Mouse (Mus musculus) adrenal gland, adult 18-20 months (tissue): Measurements from ENCODE around the gene Prpsap1. TPM values are rescaled to one million over a fixed set of nuclear protein-coding genes. Genes with fewer than 3 reads are reported as not detected.

ENCODE experiments used
- DNase-seq, 2 experiments: peaks; one replicate each; pipeline ENCODE4 v3.0.0; 2021 to 2022; ENCODE audit warnings: low spot score in 2 of 2
- long read RNA-seq, 2 experiments: library from polyadenylated mRNA; stranded (forward); transcript quantifications; one replicate each; pipeline ENCODE4 v2.0.0; 2021
- total RNA-seq, 2 experiments: library from RNA; stranded (reverse); gene quantifications; 1 replicate in 1 of 2; 2 replicates in 1 of 2; pipeline ENCODE4 v1.2.3; 2021

Prpsap1 gene
- 100 to 1,000 TPM in 1 of 2 experiments, 10 to 100 TPM in 1; 67.7 to 102 TPM for total RNA-seq
- long read RNA-seq, experiment 1, transcript Prpsap1-201 (10 exons, 1,841 nt): major isoform, 52 of 63 reads
- long read RNA-seq, experiment 1, partial matches to known transcripts: 0 of 63 reads
- long read RNA-seq, experiment 1, other reads (novel, unspliced or antisense): 10 of 63 reads
- long read RNA-seq, experiment 2, transcript Prpsap1-201 (10 exons, 1,841 nt): major isoform, 92 of 113 reads
- long read RNA-seq, experiment 2, partial matches to known transcripts: 1 of 113 reads
- long read RNA-seq, experiment 2, other reads (novel, unspliced or antisense): 15 of 113 reads

DNA sequence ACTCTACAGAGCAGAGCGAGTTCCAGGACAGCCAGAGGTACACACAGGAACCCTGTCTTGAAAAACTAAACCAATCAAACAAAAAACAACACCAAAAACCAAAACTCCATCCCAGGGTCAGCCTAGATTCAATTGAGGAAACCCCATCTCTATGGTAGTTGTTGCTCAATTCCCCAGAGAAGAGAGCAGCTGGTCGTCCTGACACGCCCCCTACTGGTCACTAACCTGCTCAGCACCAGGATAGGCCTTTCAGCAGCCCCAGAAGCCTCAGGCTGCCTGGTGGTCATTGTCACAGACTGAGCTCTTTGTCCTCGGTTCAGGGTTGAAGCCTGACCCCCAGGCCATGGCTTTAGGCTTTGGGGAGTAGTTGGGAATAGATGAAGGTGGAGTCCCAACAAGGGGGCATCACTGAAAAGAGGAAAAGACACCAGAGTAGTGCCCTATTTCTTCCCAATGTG, at the start of gene Prpsap1:
Prpsap1 (minus strand) TSS at position 408 of the 458 bp plus-strand sequence.
- DNase-seq: peak in 1 of 2 experiments; percentile 48

DNA sequence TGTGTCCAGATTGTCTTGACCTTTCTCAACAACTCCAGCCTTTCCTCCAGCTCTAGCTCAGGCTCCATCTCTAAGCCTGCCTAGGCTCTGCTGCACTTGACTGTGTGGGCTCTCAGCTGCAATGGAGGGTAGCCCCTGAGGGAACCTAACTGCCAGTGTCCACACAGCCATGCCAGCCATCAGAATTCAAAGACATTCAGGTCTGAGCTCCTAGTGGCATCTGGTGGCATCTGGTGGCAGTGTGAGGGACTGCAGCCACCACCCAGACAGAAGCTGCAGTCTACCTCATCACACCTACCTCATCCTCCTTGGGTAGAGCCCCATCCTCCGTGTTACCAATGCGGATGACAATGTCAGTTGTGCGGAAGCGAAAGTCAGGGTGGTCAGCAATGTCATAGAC, 49.1 kb upstream of the Prpsap1 start:
- no peak for DNase-seq

DNA sequence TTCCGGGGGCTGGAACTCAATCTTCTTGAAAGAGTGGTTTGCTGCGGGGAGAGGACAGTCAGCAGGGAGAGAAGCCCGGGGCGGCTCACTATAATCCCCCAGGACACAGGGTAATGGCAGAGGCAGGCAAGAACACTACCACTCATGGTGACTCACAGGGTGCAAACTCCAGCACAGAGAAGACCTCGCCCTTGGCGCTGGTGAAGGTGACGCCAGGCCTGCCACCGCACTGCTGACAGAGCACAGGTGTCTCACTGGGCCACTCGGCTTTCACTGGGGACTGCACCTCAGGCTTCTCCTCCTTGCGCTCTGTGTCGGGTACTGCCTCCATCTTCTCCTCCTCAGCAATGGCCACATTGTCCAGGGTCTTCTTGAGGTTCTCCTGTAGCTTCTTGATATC, 47.2 kb upstream of the Prpsap1 start:
- no peak for DNase-seq

DNA sequence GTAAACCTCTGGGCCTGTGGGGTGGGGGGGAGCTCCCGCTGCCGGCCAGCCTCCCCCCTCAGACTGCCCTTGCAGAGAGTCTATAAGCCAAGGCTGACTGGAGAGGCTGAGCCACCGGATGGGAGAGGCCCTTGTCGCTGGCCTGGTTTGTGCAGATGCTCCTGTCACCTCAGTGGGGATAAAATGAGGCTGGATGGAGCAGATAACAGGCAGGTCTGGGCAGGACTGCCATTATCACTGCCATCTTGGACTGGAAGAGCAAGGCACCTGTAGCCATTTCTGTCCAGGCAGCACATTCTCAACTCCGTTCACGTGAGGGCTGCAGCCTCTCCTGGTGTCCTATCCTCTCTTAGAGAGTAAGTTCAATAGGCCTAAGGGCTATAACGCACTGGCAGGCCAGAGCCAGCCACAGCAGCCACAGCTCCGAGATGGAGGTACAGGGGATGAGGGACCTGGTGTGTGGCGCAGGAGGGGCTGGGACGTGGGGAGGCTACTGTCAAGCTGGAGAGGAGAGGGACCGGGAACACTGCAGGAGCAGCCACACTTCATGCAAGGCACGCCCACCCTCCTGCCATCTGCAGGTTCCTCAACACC, 44.2 kb upstream of the Prpsap1 start:
- no peak for DNase-seq

DNA sequence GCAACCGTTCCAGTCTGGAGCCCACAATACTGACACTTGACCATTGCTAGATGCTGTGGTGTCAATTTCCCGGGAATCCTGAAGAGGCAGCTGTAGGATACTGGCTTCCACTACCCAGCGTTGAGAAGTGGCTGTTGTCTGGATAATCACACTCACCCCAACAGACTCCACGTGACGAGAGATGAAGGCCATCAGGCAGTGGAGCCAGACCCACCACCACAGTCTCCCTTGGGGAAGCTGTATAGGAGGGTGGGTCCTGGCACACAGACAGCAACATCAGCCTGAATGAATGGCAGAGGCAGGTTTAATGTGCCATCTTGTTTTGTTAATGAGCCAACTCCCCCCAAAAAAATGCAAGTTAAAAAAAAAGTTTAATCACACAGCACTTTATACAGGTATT, 43.4 kb upstream of the Prpsap1 start:
- no peak for DNase-seq

DNA sequence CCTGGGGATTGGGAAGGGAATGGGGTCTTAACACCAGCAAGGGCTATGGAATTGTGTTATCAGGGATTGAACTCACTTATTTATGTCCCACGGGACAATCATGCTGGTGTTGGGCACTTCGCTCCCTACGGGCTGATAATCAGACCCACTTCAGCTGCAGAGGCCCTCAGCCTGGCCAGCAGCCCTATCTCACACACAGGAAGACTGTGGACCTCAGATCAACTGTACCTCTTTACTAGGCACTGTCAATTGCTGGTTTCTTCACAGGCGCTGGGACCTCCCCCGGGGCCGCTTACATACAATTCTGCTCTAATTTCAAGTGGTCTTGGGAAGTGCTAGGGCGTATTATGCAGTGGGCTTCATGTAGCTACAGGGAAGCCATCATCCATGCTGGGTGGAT, 42.7 kb upstream of the Prpsap1 start:
- DNase-seq: no peak

DNA sequence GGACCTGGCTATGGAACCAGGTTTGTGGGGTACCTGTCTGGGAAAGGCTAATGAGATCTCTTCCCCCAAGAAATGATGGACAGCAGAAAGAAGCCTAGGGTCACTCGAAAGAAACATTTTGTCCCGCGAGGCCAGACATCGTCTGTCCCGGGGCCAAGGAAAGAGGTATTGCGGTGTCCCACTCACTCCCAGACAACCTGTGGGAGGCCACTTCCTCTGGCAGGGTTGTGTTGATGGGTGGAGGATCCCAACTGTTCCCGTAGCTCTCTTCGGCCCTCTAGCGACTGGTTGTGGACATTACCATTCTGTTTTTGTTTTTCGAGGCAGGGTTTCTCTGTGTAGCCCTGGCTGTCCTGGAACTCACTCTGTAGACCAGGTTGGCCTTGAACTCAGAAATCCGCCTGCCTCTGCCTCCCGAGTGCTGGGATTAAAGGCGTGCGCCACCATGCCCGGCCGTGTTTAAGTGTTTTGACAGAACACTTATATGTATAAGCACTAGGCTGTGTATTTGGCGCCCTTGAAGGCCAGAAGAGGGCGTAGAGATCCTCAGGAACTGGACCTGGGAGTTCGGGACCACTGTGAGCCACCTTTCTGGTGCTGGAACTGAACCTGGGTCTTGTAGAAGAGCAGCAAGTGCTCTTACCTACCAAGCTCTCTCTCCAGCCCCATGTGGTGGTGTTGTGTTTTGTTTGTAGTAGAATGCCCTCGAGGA, 40.3 kb upstream of the Prpsap1 start:
- DNase-seq: peak; percentile 62 to 67

DNA sequence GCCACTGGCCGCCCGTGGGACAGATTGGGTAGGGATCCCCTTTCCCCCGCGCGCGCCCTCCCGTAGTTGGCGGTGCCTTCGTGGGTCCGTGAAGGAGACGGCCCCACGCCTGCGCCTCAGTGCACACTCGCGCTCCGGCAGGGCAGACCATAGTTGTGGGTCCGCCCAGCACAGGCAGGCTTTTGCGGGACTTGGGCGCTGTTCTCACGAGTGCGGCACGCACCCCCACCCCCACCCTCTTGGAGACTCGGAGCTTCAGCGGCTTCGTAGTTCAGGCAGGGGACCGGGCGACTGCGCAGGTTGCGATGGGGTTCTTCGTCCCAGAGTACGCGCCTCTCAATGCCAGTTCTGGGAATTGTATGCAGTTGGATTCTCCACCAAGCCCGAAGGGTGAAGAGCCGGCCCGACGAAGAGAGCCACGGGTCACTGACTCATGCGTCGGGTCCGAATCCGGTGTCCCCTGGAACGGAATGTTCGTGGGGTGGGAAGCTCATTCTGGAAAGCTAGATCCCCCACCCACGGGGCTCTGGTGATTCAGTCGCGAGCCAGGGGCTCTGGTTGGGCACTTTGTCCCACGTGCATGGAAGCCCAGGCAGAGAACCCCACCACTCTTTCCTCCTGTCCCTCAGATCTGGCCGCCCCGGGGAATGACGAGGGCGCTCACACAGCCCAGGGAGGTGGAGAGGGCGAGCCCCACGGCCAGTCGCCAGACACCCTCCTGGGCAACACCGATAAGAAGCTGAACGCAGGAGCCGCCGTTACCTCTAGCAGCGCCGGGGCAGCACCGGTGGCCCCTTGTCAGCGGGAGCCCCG, 39.5 kb upstream of the Prpsap1 start:
- DNase-seq: peak in 1 of 2 experiments; percentile 25

DNA sequence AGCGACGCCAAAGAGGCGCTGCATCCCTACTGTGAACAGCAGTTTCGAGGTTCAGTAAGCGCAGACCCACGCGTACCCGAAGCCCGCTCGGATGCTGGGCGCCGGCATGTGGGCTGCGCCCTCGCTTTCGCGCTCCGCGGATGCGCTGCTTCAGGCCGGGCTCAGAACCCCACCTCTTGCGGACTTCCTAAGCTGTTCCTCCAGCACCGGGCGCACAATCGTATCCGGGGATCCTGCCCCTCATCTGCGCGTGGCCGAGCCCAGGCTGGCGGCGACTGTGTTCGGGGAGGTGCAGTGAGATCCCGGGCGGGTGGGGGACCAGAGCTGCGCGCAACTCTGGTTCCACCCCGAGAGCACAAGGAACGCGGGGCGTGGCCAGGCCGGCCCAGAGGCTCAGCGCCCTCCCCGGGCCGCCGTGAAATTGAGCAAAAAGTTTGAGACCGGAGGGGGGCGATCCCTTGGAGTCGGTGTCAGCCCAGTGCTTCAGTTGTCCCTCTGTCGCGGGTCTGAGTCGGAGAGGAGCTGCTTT, 38.9 kb upstream of the Prpsap1 start:
- DNase-seq: peak; percentile 56 to 57

DNA sequence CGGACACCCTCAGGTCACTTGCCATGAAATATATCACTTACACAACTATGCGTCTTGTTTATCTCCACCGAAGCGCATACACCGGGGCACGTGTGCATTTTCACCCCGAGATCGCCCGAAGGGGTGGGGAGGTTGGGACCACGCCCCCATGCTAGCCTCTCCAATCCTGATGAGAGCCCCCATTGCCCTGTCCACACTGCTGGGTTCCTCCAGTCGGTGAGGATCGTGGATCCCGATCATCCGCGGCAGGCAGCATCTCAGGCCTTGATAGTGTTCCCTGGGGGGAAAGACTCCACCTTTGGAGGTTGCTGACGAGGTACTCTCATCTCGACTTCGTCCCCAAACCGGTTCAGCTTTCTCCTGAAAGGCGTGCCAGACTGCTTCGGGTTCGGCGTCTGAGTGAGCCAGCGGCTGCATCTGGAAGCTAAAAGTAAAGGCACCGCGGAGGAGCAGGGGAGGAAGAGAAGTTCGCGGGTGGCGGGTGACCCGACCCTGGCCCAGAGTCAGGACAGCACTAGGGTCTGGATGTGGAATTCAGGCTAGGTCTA, 38.3 kb upstream of the Prpsap1 start:
- DNase-seq: no peak

DNA sequence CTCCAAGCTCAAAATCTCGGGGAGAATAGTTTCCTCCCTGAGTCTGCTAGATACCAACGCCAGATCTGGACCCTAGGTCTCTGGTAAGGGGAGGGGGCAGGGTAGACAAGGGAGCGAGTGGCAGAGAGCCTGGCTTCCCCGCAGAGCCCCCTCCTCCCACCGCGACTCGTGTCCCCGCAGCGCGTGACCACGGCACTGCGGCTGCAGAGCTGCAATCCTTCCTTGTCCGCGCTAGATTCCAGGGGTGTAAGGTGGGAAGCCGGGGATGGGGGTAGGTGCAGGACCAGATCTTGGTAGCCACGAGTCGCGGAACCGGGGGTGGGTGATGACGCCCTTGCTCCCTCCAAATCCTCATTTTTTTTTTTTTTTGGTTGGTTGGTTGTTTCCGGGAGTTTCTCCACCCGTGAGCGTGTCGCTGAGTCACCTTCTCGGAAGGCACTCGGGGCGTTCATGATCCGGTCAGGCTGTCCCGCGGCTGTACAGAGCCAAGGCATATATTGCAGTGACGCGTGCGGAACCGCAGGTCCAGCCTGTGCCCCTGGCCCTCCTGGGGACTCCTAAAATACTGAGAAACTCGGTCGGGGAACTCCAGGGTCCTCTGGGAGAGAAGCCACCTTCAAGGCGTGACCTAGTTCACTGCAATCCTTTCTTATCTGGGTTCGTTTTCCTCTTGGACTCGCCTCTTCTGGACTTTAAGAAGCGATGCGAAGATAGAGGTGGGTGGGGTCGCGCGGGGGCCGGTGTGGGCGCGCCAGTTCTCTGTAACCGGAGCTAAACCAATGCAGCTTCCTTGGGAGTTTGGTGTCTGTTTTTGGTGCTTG, 37.6 kb upstream of the Prpsap1 start:
- no peak for DNase-seq

DNA sequence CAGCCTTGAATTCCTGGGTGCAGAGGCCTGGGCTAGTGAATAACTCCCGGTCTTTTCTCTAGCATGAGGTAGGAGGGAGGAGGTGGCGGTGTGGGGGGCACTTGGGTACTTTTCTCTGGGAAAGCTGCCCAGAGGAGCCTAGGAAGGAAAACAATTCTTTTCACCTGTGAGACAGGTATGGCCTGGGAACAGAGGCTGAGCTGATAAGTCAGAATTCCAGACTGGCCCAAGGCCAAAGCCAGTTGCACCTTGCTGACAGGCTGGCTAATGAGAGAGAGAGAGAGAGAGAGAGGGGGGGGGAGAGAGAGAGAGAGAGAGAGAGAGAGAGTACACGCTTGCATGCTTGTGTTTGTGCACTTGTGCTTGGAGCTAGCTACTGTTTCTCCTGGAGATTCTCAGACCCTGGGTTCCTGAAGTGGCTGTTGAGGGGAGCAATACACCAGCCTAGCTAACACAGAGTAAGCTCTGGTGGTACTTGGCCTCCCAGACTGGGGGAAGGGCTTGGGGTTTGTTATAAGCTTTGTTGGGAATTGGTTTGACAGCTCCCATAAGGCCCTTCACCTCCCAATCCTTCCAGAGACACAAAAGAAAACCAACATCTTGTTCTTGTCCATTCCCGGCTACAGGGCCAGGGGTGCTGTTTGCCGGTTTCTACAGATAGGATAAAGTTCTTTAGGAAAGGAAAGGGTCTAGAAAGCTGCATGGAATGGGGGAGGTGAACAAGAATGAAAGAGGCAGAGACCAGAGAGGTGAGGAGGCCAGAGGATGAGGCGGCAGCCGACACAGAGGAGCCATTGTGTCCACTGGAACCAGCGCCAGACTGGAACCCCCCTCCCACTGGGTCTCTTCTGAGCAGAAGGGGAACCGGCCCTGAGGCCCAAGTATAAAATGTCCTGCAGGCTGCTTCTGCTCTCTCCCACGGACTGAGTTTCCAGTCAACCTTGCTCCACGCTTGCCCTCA, 36.5 kb upstream of the Prpsap1 start, which contains the start of gene Sphk1:
Sphk1 (plus strand) TSS at position 739 of the 961 bp plus-strand sequence.
- no peak for DNase-seq

DNA sequence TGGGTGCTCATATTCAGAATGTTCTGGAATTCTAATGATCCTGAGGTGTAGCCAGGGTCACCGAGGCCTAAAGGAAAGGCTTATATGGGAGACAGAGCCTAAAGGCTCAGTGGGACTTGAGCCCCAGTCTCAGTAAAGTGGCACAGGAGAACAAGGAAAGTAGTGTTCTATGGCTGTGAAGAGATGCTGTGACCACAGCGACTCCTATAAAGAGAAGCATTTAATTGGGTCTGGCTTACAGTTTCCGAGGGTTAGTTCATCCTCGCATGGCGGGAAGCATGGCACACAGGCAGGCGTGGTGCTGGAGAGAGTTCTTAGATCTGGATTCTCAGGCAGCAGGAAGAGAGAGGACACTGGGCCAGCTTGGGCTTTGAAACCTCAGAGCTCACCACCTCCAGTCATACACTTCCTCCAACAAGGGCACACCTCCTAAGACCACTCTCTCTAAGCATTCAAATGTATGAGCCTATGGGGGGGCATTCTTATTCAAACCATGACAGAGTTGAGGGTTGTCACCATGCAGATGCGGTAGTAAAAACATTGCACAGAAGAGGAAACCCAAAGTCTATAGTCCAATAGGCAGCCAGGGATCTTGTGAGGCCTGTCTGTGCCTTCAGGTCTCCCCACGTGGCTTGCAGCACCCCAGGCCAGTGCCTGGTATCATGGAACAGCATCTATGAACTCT, 34.8 kb upstream of the Prpsap1 start:
- DNase-seq: no peak

DNA sequence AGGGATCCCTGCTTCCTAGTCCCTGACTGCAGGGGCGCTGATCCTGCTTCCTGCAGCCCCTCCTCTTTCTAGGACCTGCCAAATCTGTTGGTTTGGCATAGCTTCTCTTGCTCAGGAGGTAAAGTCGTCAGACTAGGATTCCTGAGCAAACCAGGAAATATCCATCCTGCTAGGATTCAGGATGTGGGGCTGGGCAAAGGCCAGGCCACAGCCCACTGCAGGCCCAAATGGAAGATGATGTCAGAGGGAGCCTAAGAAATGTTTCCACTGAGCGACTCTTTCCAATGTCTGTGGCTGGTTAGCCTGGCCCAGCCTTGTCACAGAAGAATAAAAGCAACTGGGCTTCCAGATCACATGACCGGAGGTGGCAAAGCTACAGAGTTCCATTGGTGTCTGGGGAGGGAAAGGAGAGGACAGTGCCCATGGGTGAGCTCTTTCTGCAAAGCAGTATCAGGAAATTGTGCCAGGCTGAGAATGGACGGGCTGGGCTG, 29.7 kb upstream of the Prpsap1 start:
- no peak for DNase-seq

DNA sequence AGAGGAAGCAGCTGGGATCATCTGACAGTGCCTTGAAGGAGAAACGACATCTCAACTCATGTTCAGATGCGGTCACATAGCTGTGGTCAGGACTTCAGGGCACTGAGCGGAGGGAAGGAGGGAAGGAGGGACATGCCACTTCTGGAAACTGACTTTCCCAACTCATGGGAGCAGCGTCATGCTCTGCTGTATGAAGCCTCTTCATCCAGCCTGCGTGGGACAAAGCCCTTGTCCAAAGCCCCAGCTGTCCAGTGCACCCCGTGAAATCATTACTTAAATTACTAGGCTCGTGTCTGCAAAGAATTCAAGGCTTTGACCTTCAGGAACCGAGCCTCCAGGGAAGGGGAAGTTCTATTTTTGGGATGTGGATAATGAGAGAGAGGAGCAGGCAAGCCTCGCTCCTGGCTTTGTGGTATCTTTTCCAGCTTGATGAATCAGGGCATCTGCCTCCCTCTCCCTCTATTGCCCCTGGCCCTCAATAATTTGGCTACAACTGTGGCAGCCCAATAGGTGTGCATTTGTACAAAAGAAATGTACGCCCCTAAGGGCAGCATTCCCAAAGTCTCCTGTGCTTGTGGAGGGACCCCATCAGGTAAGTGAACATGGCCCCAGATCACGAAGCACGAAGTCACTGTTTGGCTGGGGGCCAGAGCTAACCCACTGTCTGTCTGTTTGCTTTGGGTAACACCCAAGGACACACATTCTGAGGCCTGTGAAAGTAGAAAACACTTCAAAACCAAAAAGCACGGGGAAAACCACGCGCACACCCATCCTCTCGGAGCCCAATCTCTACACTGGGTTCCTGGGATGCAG, 29.1 kb upstream of the Prpsap1 start:
- no peak for DNase-seq

DNA sequence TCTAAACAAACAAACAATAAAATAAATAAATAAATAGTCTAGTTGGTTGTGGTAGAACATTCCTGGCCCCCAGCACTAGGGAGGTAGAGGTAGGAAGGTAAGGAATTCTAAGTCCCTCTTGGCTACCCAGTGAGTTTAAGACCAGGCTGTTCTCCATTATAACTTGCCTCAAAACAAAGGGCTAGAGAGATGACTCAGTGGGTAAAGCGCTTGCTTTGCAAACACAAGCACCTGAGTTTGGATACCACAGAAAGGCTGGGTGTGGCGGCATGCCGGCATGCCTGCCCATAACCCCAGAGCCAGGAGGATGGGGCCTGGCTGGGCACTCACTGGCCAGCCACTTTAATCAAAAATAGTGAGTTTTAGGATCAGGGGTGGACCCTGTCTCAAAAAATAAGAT, 28.0 kb upstream of the Prpsap1 start:
- DNase-seq: no peak

DNA sequence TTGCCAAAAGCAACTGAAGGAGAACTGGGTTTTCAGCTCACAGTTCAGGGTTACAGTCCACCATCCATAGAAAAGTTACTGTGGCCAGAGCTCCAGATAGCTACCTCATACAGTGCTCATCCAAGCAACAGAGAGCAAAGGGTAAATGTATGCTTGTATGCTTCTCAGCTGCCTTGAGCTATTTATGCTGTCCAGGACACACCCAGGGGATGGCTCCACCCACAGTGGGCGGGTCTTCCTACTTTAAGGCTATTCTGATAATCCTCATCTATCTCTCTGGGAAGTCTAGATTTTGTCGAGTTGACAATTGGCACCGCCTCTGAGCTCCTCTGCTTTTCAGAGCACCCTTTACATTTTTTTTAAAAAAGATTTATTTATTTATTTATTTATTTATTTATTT, 27.1 kb upstream of the Prpsap1 start:
- no peak for DNase-seq
